Mouse (Mus musculus) E14TG2a.4 (cell line): ENCODE results near the gene Ctsc.
A peak's percentile ranks its signal among the peaks of the same experiment; 100 is the strongest.

Experiments
- H3K27me3 ChIP-seq: 2 replicates; pipeline ENCODE4 v1.6.1; 2014; ENCODE audit warnings: low read length, control low read depth; ENCODE audit not compliant: insufficient read depth
- H3K36me3 ChIP-seq: 2 replicates; pipeline ENCODE4 v1.6.1; 2014; ENCODE audit warnings: low read length, control low read depth; ENCODE audit not compliant: insufficient read depth
- H3K4me1 ChIP-seq: replicated peaks from 2 replicates; pipeline ENCODE4 v1.6.1; 2014; ENCODE audit warnings: low read depth, low read length, control low read depth
- H3K4me3 ChIP-seq: replicated peaks from 2 replicates; pipeline ENCODE4 v1.5.1; 2014; ENCODE audit warnings: mild to moderate bottlenecking, low read length
- H3K9me3 ChIP-seq: 2 replicates; pipeline ENCODE4 v1.6.1; 2014; ENCODE audit warnings: low read length, control low read depth
- CTCF ChIP-seq: conservative IDR thresholded peaks from 2 replicates; pipeline ENCODE4 v1.5.1; 2014; ENCODE audit warnings: low read length
- NANOG ChIP-seq: IDR thresholded peaks from 2 replicates; pipeline ENCODE4 v1.6.1; 2014; ENCODE audit warnings: borderline replicate concordance, low read length, mixed read lengths
- POU5F1 ChIP-seq: IDR thresholded peaks from 2 replicates; pipeline ENCODE4 v1.6.1; 2014; ENCODE audit warnings: low read length, borderline replicate concordance

Gene Ctsc

GRCm38 (mm10) chr7:88252129-88252528 lies 25.8 kb upstream of the Ctsc start:
- TF ChIP-seq CTCF (no peak), POU5F1 (no peak)
- Histone ChIP-seq H3K4me1 (peaks cover 4% of the 10 kb centered on the region; the same call in 1 of the 2 replicates), H3K9me3 (no peaks in the 10 kb centered on the region), H3K4me3 (no peak overlapping the region), H3K27me3 (no peaks in the 10 kb centered on the region), H3K36me3 (no peaks in the 10 kb centered on the region)

- Histone ChIP-seq H3K27me3 (no peaks in the 10 kb centered on the region), H3K4me3 (no peak overlapping the region), H3K36me3 (no peaks in the 10 kb centered on the region), H3K9me3 (no peaks in the 10 kb centered on the region), H3K4me1 (peaks cover 11% of the 10 kb centered on the region; the same call in 1 of the 2 replicates)
- no peak for TF ChIP-seq POU5F1
- TF ChIP-seq NANOG: no peak
- no peak for TF ChIP-seq CTCF
These were observed 23.0 kb upstream of the Ctsc start for GRCm38 (mm10) chr7:88254884-88255283.

- no peak for TF ChIP-seq NANOG
- TF ChIP-seq POU5F1: no peak
- TF ChIP-seq CTCF: no peak
- Histone ChIP-seq H3K27me3 (no peaks in the 10 kb centered on the region), H3K4me1 (peaks cover 11% of the 10 kb centered on the region; the same call in 1 of the 2 replicates), H3K36me3 (no peaks in the 10 kb centered on the region), H3K4me3 (no peak overlapping the region), H3K9me3 (no peaks in the 10 kb centered on the region)
These were observed 18.5 kb upstream of the Ctsc start for GRCm38 (mm10) chr7:88259155-88259925.

GRCm38 (mm10) chr7:88261799-88262198 lies 16.1 kb upstream of the Ctsc start:
- no peak for TF ChIP-seq CTCF

GRCm38 (mm10) chr7:88264861-88265260 lies 13.0 kb upstream of the Ctsc start:
- Histone ChIP-seq H3K36me3 (no peaks in the 10 kb centered on the region), H3K4me1 (no peaks in the 10 kb centered on the region), H3K9me3 (no peaks in the 10 kb centered on the region), H3K4me3 (no peak overlapping the region), H3K27me3 (no peaks in the 10 kb centered on the region)
- TF ChIP-seq CTCF (no peak), POU5F1 (no peak), NANOG (no peak)

More at GRCm38 (mm10) chr7:88261799-88262198, 16.1 kb upstream of the Ctsc start:
- Histone ChIP-seq H3K4me1 (peaks cover 11% of the 10 kb centered on the region; the same call in 1 of the 2 replicates), H3K36me3 (no peaks in the 10 kb centered on the region), H3K4me3 (no peak overlapping the region), H3K9me3 (no peaks in the 10 kb centered on the region), H3K27me3 (no peaks in the 10 kb centered on the region)

- Histone ChIP-seq H3K4me3 (no peak overlapping the region), H3K9me3 (no peaks in the 10 kb centered on the region), H3K36me3 (no peaks in the 10 kb centered on the region), H3K4me1 (no peaks in the 10 kb centered on the region), H3K27me3 (no peaks in the 10 kb centered on the region)
- no peak for TF ChIP-seq NANOG
- no peak for TF ChIP-seq POU5F1
- TF ChIP-seq CTCF: no peak
These were observed 8.0 kb upstream of the Ctsc start for GRCm38 (mm10) chr7:88269913-88270312.

GRCm38 (mm10) chr7:88271531-88271930 lies 6.4 kb upstream of the Ctsc start:
- no peak for TF ChIP-seq POU5F1
- no peak for TF ChIP-seq CTCF
- no peak for TF ChIP-seq NANOG
- no peaks in the 10 kb centered on the region for H3K36me3 ChIP-seq
- H3K27me3 ChIP-seq: no peaks in the 10 kb centered on the region
- no peaks in the 10 kb centered on the region for H3K9me3 ChIP-seq
- no peaks in the 10 kb centered on the region for H3K4me1 ChIP-seq
- H3K4me3 ChIP-seq: no peak overlapping the region

GRCm38 (mm10) chr7:88276914-88277765 lies 745 bp upstream of the Ctsc start:
- H3K9me3 ChIP-seq: no peaks in the 10 kb centered on the region
- peaks cover 12% of the 10 kb centered on the region; the same call in 1 of the 2 replicates for H3K27me3 ChIP-seq
- peaks cover 12% of the 10 kb centered on the region for H3K4me1 ChIP-seq
- no peak for TF ChIP-seq NANOG
- TF ChIP-seq POU5F1: no peak
- TF ChIP-seq CTCF: no peak
- H3K4me3 ChIP-seq: peak overlapping the region; percentile 72; the same call in 1 of the 2 replicates
- H3K36me3 ChIP-seq: no peaks in the 10 kb centered on the region
